Comparison of ENCODE assay signal across 27 mouse cellular contexts in the genomic region with DNA sequence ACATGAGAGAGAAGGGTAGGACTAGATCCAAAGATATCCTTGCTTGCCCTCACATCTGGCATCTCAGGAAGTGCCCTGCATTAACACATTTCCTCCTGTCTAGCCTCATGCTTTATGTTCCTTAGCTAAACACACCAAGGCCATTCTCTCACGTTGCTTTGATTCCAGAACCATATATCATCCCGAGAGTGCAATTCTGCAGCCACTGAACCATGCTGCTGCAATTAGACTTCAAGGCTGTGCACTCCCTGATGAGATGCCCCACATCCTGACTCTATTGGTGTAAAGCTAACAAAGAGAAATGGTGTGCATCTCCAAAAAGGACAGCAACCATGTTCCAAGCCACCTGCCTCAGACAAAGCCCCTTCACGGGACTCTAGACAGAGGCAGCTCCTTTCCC.
DNase-seq lines count a peak whose midpoint lies in the region; ATAC-seq and TF ChIP-seq lines count a peak whose summit lies in the region.
"Had no signal": no experiment of that assay in that cellular context is flagged by ENCODE, and none has a peak within 500 bp of the region (broad histone marks: within the 10 kb centered on the region; RNA-seq: fewer than 3 reads in every experiment).

No protein-coding gene starts in this region.

- H3K9ac ChIP-seq in kidney, postnatal 0 days (ENCODE audit: low read depth, low read length), result no peak overlapping the region
- no peak overlapping the region for H3K9ac ChIP-seq in neural tube, embryonic 14.5 days (replicated peaks; ENCODE audit: low read depth, low read length)
- H3K9ac ChIP-seq: forebrain, postnatal 0 days; heart, embryonic 15.5 days; liver, embryonic 13.5 days had no signal

- no peak for TF ChIP-seq CTCF in kidney, postnatal 0 days (IDR thresholded peaks at IDR 0.05; ENCODE audit: low read depth)

- no peak overlapping the region for H3K4me2 ChIP-seq in kidney, postnatal 0 days (ENCODE audit: low read length)
- no peak overlapping the region for H3K4me2 ChIP-seq in neural tube, embryonic 14.5 days (ENCODE audit: low read depth, low read length)
- H3K4me2 ChIP-seq: heart, embryonic 15.5 days; liver, embryonic 13.5 days had no signal

- peak; percentile 42 for DNase-seq in heart, adult 11 months
- DNase-seq in heart, embryonic 10.5 days (ENCODE audit: low spot score), result no peak
- peak; percentile 83 for DNase-seq in kidney, postnatal 0 days (ENCODE audit: low spot score)
- no peak for DNase-seq in kidney, postnatal 4 days
- peak; percentile 4 for DNase-seq in embryo, embryonic 9.5 days (ENCODE audit: extremely low spot score)
- DNase-seq in adrenal gland, postnatal 36 days, result no peak
- no peak for DNase-seq in right cerebral cortex, postnatal 10 days (ENCODE audit: low spot score in 2 of 2)
- DNase-seq: adrenal gland, postnatal 14 days; cerebellum, adult 8-10 months; cerebellum, postnatal 36 days; forebrain, postnatal 0 days; gastrocnemius, postnatal 25 days; heart, adult 2 months; heart, postnatal 4 days; kidney, postnatal 25 days; liver, embryonic 13.5 days; lung, adult 2 months; midbrain, embryonic 14.5 days; right cerebral cortex, adult 18-20 months; thymus, adult 18-20 months; thymus, postnatal 36 days had no signal

- WGBS in heart, embryonic 10.5 days, result 70% methylated on average over 3 of the region's 3 CpGs
- 4% methylated on average over 3 of the region's 3 CpGs for WGBS in kidney, postnatal 0 days
- 8% methylated on average over 3 of the region's 3 CpGs for WGBS in neural tube, embryonic 14.5 days

- ATAC-seq in kidney, postnatal 0 days (replicated peaks; ENCODE audit: low FRiP score, low read depth), result peak; percentile 79; the same call in 1 of the 2 replicates
- peak; percentile 81; the same call in 1 of the 2 replicates for ATAC-seq in neural tube, embryonic 14.5 days (ENCODE audit: low read depth)
- ATAC-seq: forebrain, postnatal 0 days; intestine, postnatal 0 days had no signal

- H3K4me3 ChIP-seq in heart, embryonic 10.5 days, result no peak overlapping the region
- H3K4me3 ChIP-seq in kidney, postnatal 0 days (replicated peaks; ENCODE audit: low read depth, low read length), result no peak overlapping the region
- H3K4me3 ChIP-seq in neural tube, embryonic 14.5 days (ENCODE audit: low read depth, low read length), result no peak overlapping the region
- H3K4me3 ChIP-seq: forebrain, embryonic 10.5 days; heart, adult 2 months; heart, embryonic 15.5 days; liver, embryonic 13.5 days; megakaryocyte, embryonic 14.5 days; myocyte had no signal

- H3K36me3 ChIP-seq in heart, embryonic 10.5 days, result no peaks in the 10 kb centered on the region
- no peaks in the 10 kb centered on the region for H3K36me3 ChIP-seq in kidney, postnatal 0 days (ENCODE audit: insufficient read depth, low read length)
- H3K36me3 ChIP-seq in neural tube, embryonic 14.5 days (ENCODE audit: control insufficient read depth, insufficient read depth, low read length), result no peaks in the 10 kb centered on the region
- H3K36me3 ChIP-seq: forebrain, embryonic 10.5 days; heart, embryonic 15.5 days; liver, embryonic 13.5 days had no signal

- no peaks in the 10 kb centered on the region for H3K4me1 ChIP-seq in heart, embryonic 10.5 days
- no peaks in the 10 kb centered on the region for H3K4me1 ChIP-seq in kidney, postnatal 0 days (replicated peaks; ENCODE audit: insufficient read depth, low read length)
- H3K4me1 ChIP-seq in neural tube, embryonic 14.5 days (ENCODE audit: control insufficient read depth, insufficient read depth, low read length), result no peaks in the 10 kb centered on the region
- H3K4me1 ChIP-seq: forebrain, embryonic 10.5 days; heart, embryonic 15.5 days; liver, embryonic 13.5 days; megakaryocyte, embryonic 14.5 days had no signal

- no peaks in the 10 kb centered on the region for H3K9me3 ChIP-seq in heart, embryonic 10.5 days
- H3K9me3 ChIP-seq in kidney, postnatal 0 days (replicated peaks; ENCODE audit: low read length), result no peaks in the 10 kb centered on the region
- no peaks in the 10 kb centered on the region for H3K9me3 ChIP-seq in neural tube, embryonic 14.5 days (ENCODE audit: control insufficient read depth, low read length)
- H3K9me3 ChIP-seq: forebrain, embryonic 10.5 days; heart, embryonic 15.5 days; liver, embryonic 13.5 days had no signal

- H3K27me3 ChIP-seq in heart, embryonic 10.5 days (ENCODE audit: insufficient read depth, poor library complexity, severe bottlenecking), result no peaks in the 10 kb centered on the region
- H3K27me3 ChIP-seq in kidney, postnatal 0 days (ENCODE audit: insufficient read depth, low read length), result no peaks in the 10 kb centered on the region
- H3K27me3 ChIP-seq in neural tube, embryonic 14.5 days (ENCODE audit: control insufficient read depth, insufficient read depth, low read length), result no peaks in the 10 kb centered on the region
- H3K27me3 ChIP-seq: heart, embryonic 15.5 days; liver, embryonic 13.5 days; megakaryocyte, embryonic 14.5 days had no signal

- no peak overlapping the region for H3K27ac ChIP-seq in heart, embryonic 10.5 days
- no peak overlapping the region for H3K27ac ChIP-seq in kidney, postnatal 0 days
- no peak overlapping the region; the same call in 1 of the 2 replicates for H3K27ac ChIP-seq in neural tube, embryonic 14.5 days (ENCODE audit: low read depth, low read length)
- H3K27ac ChIP-seq: forebrain, embryonic 10.5 days; heart, adult 2 months; heart, embryonic 15.5 days; liver, embryonic 13.5 days had no signal

Comparison
In these comparisons a context has a peak if more than half of its experiments do, and no peak if none do; other contexts are left out.
1. DNase-seq: peak in heart, adult 11 months (single experiment), kidney, postnatal 0 days (single experiment) and embryo, embryonic 9.5 days (single experiment); none in heart, embryonic 10.5 days (single experiment), kidney, postnatal 4 days (0 of 2), adrenal gland, postnatal 36 days (0 of 2) and right cerebral cortex, postnatal 10 days (0 of 2).